ENCODE assay signal across 11 mouse cellular contexts in genomic region chr13:74192613-74193012, GRCm38 (mm10). TPM values are rescaled to one million over a fixed set of nuclear protein-coding genes. Genes with fewer than 3 reads are reported as not detected.
A peak's percentile ranks its signal among the peaks of the same experiment; 100 is the strongest.
DNase-seq lines count a peak whose midpoint lies in the region; ATAC-seq and TF ChIP-seq lines count a peak whose summit lies in the region.
"Had no signal": no experiment of that assay in that cellular context is flagged by ENCODE, and none has a peak within 500 bp of the region (broad histone marks: within the 10 kb centered on the region; RNA-seq: fewer than 3 reads in every experiment).

No protein-coding gene starts in this region.

- H3K4me1 ChIP-seq in midbrain, postnatal 0 days (ENCODE audit: insufficient read depth, low read length) = no peaks in the 10 kb centered on the region
- H3K4me1 ChIP-seq in midbrain, embryonic 10.5 days = no peaks in the 10 kb centered on the region
- H3K4me1 ChIP-seq in stomach, postnatal 0 days (replicated peaks; ENCODE audit: control insufficient read depth, insufficient read depth) = no peaks in the 10 kb centered on the region
- H3K4me1 ChIP-seq: limb, embryonic 13.5 days had no signal

- WGBS in midbrain, postnatal 0 days = 84% methylated on average over 6 of the region's 6 CpGs
- WGBS in midbrain, embryonic 10.5 days = 85% methylated on average over 6 of the region's 6 CpGs
- 81% methylated on average over 6 of the region's 6 CpGs for WGBS in stomach, postnatal 0 days

- TF ChIP-seq CTCF in midbrain, postnatal 0 days (IDR thresholded peaks at IDR 0.05) = peak; percentile 74
- TF ChIP-seq CTCF in stomach, postnatal 0 days (IDR thresholded peaks at IDR 0.05; ENCODE audit: low read depth) = peak; percentile 74

- H3K9ac ChIP-seq in midbrain, postnatal 0 days (replicated peaks; ENCODE audit: low read length, poor library complexity, severe bottlenecking) = no peak overlapping the region
- no peak overlapping the region for H3K9ac ChIP-seq in stomach, postnatal 0 days (ENCODE audit: low read length)
- H3K9ac ChIP-seq: heart, embryonic 12.5 days; limb, embryonic 13.5 days had no signal

- peak; percentile 54; the same call in 1 of the 2 replicates for ATAC-seq in midbrain, postnatal 0 days (ENCODE audit: low FRiP score)
- ATAC-seq in stomach, postnatal 0 days (ENCODE audit: low FRiP score, low TSS enrichment) = no peak

- H3K27me3 ChIP-seq in midbrain, postnatal 0 days (ENCODE audit: insufficient read depth, low read length) = no peaks in the 10 kb centered on the region
- H3K27me3 ChIP-seq in midbrain, embryonic 10.5 days (ENCODE audit: low read depth, poor library complexity, severe bottlenecking) = no peaks in the 10 kb centered on the region
- no peaks in the 10 kb centered on the region for H3K27me3 ChIP-seq in stomach, postnatal 0 days (ENCODE audit: control insufficient read depth, insufficient read depth, low read length)
- H3K27me3 ChIP-seq: heart, embryonic 12.5 days; limb, embryonic 13.5 days had no signal

- H3K27ac ChIP-seq in midbrain, postnatal 0 days (ENCODE audit: low read depth, low read length) = no peak overlapping the region
- H3K27ac ChIP-seq in midbrain, embryonic 10.5 days (replicated peaks) = no peak overlapping the region
- no peak overlapping the region for H3K27ac ChIP-seq in stomach, postnatal 0 days (replicated peaks)
- H3K27ac ChIP-seq: limb, embryonic 13.5 days had no signal

- no peak for TF ChIP-seq EP300 in stomach, postnatal 0 days (optimal IDR thresholded peaks at IDR 0.05)

- no peaks in the 10 kb centered on the region for H3K9me3 ChIP-seq in midbrain, postnatal 0 days (ENCODE audit: low read length)
- no peaks in the 10 kb centered on the region for H3K9me3 ChIP-seq in midbrain, embryonic 10.5 days (replicated peaks)
- no peaks in the 10 kb centered on the region for H3K9me3 ChIP-seq in stomach, postnatal 0 days (ENCODE audit: control insufficient read depth, low read length)
- H3K9me3 ChIP-seq: heart, embryonic 12.5 days; limb, embryonic 13.5 days had no signal

- H3K4me2 ChIP-seq in midbrain, postnatal 0 days (ENCODE audit: low read depth, low read length, poor library complexity, severe bottlenecking) = no peak overlapping the region
- H3K4me2 ChIP-seq in stomach, postnatal 0 days (replicated peaks; ENCODE audit: low read depth) = no peak overlapping the region
- H3K4me2 ChIP-seq: heart, embryonic 12.5 days; limb, embryonic 13.5 days had no signal

- no peak overlapping the region for H3K4me3 ChIP-seq in midbrain, postnatal 0 days (ENCODE audit: low read depth, low read length)
- no peak overlapping the region for H3K4me3 ChIP-seq in midbrain, embryonic 10.5 days
- no peak overlapping the region for H3K4me3 ChIP-seq in stomach, postnatal 0 days (ENCODE audit: low read depth, low read length)
- H3K4me3 ChIP-seq: heart, embryonic 12.5 days; limb, embryonic 13.5 days had no signal

- peaks cover 34% of the 10 kb centered on the region for H3K36me3 ChIP-seq in midbrain, postnatal 0 days (ENCODE audit: insufficient read depth, low read length)
- peaks cover 85% of the 10 kb centered on the region for H3K36me3 ChIP-seq in midbrain, embryonic 10.5 days
- H3K36me3 ChIP-seq in stomach, postnatal 0 days (ENCODE audit: control insufficient read depth, insufficient read depth, low read length) = peaks cover 33% of the 10 kb centered on the region

- intact Hi-C loops in heart, postnatal 10 days (cut with DNase I) = loop anchor here (1.0 to 5.0 kb wide), 3 partner anchors 95 to 225 kb away; no protein-coding TSS in a partner anchor

- peak; percentile 21 to 28 for DNase-seq in heart, postnatal 10 days
- DNase-seq in heart, postnatal 4 days = no peak
- peak; percentile 79 for DNase-seq in midbrain, postnatal 0 days (ENCODE audit: low spot score)
- DNase-seq in midbrain, embryonic 10.5 days (ENCODE audit: low spot score) = no peak
- DNase-seq in embryo, embryonic 10.5 days (ENCODE audit: low spot score) = peak; percentile 40
- no peak for DNase-seq in stomach, postnatal 0 days (ENCODE audit: low spot score)
- no peak for DNase-seq in cerebellum, adult 11-12 months
- no peak for DNase-seq in frontal cortex, postnatal 36 days (ENCODE audit: low spot score in 2 of 2)
- DNase-seq: right cerebral cortex, postnatal 25 days had no signal

RNA-seq across cellular contexts. Expression of gene Exoc3, which starts 15.9 kb away (rescaled TPM):
- 10 to 100 TPM; 54.4 to 57.3 TPM for total RNA-seq in heart, postnatal 10 days (2021)
- 10 to 100 TPM; 55.6 to 57.1 TPM for total RNA-seq in heart, postnatal 4 days (2021)
- 62.5 and 112 TPM in 2 replicates for total RNA-seq in midbrain, postnatal 0 days (2014; rRNA removed)
- polyA plus RNA-seq in midbrain, postnatal 0 days (2015; fragmentation: Nextera tagmentation; extraction: Ambion mirVana) = 106 and 113 TPM in 2 replicates
- polyA plus RNA-seq in midbrain, embryonic 10.5 days (2016; fragmentation: Nextera tagmentation; extraction: Ambion mirVana) = 79.2 and 88.7 TPM in 2 replicates
- polyA plus RNA-seq in stomach, postnatal 0 days (2015; fragmentation: Nextera tagmentation; extraction: Ambion mirVana) = 43.2 and 44.5 TPM in 2 replicates

Comparison
In these comparisons a context has a peak if more than half of its experiments do, and no peak if none do; other contexts are left out.
1. DNase-seq: peak in heart, postnatal 10 days (2 of 2), midbrain, postnatal 0 days (single experiment) and embryo, embryonic 10.5 days (single experiment); none in heart, postnatal 4 days (single experiment), midbrain, embryonic 10.5 days (single experiment), stomach, postnatal 0 days (single experiment), cerebellum, adult 11-12 months (single experiment) and frontal cortex, postnatal 36 days (0 of 2).